Comparison of ENCODE assay signal across 34 mouse cellular contexts in the genomic region with DNA sequence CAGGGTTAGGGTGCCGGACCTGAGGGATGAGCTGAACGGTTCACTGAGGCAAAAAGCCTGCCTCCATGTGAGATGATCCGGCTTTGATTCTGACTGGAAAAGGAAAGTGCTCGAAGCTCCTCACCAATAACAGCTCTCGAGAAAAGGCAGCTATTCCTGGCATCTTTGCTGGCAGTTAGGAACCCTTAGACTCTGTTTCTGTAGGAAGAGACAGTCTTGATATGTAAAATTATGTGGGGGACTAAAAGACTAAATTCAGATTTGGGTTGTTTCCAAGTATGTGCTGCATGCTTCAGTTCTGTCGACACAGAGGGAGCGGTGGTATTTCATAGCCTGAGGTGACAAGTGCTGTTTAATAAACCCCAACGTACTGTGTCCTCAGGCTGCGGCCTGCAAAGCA. TPM values are rescaled to one million over a fixed set of nuclear protein-coding genes. Genes with fewer than 3 reads are reported as not detected.
DNase-seq lines count a peak whose midpoint lies in the region; ATAC-seq and TF ChIP-seq lines count a peak whose summit lies in the region.
"Had no signal": no experiment of that assay in that cellular context is flagged by ENCODE, and none has a peak within 500 bp of the region (broad histone marks: within the 10 kb centered on the region; RNA-seq: fewer than 3 reads in every experiment).

No protein-coding gene starts in this region.

- intact Hi-C loops in heart, postnatal 36 days (cut with DNase I): no loop called here
- intact Hi-C loops in left cerebral cortex, postnatal 4 days (cut with DNase I): no loop called here

- peak; percentile 31 for DNase-seq in forebrain, postnatal 0 days
- DNase-seq in forebrain, embryonic 14.5 days (ENCODE audit: low spot score): no peak
- no peak for DNase-seq in heart, postnatal 36 days
- peak; percentile 31 for DNase-seq in left cerebral cortex, adult 11 months (ENCODE audit: low spot score)
- no peak for DNase-seq in left cerebral cortex, postnatal 4 days
- no peak for DNase-seq in Patski (ENCODE audit: low read depth, low spot score)
- DNase-seq: adrenal gland, adult 8-10 months; cerebellum, adult 9-10 months; cerebellum, postnatal 36 days; gastrocnemius, adult 2 months; gastrocnemius, postnatal 36 days; heart, adult 2 months; heart, postnatal 10 days; kidney, adult 8-10 months; layer of hippocampus, adult 9-11 months; liver, postnatal 0 days; lung, postnatal 4 days; retina, postnatal 1 day; spleen, adult 18-20 months; thymus, adult 18-20 months; thymus, postnatal 25 days had no signal

- peak; percentile 45 for ATAC-seq in forebrain, postnatal 0 days
- ATAC-seq in forebrain, embryonic 14.5 days: no peak
- ATAC-seq in heart, embryonic 15.5 days (replicated peaks; ENCODE audit: insufficient number of reproducible peaks, insufficient read depth, low FRiP score, low read depth): no peak
- ATAC-seq in Patski: peak; percentile 55
- ATAC-seq in midbrain, embryonic 15.5 days (replicated peaks): no peak
- ATAC-seq: forebrain, embryonic 16.5 days; hindbrain, postnatal 0 days; intestine, embryonic 15.5 days; liver, embryonic 12.5 days; liver, postnatal 0 days; midbrain, embryonic 13.5 days had no signal

- POLR2A ChIA-PET in Patski (lab: Charles Lee): no interaction called here

- H3K27me3 ChIP-seq in forebrain, postnatal 0 days (ENCODE audit: insufficient read depth, low read length): no peaks in the 10 kb centered on the region
- H3K27me3 ChIP-seq in forebrain, embryonic 14.5 days (replicated peaks; ENCODE audit: control insufficient read depth, insufficient read depth, low read length): no peaks in the 10 kb centered on the region
- no peaks in the 10 kb centered on the region for H3K27me3 ChIP-seq in heart, embryonic 15.5 days
- H3K27me3 ChIP-seq in Patski: no peaks in the 10 kb centered on the region
- no peaks in the 10 kb centered on the region for H3K27me3 ChIP-seq in midbrain, embryonic 15.5 days (replicated peaks)
- H3K27me3 ChIP-seq: CH12.LX; embryonic facial prominence, embryonic 13.5 days; hindbrain, embryonic 12.5 days; intestine, embryonic 15.5 days; liver, embryonic 12.5 days; megakaryocyte, embryonic 14.5 days; midbrain, embryonic 13.5 days had no signal

- no peak for TF ChIP-seq CTCF in forebrain, postnatal 0 days (IDR thresholded peaks at IDR 0.05; ENCODE audit: low read depth)
- no peak for TF ChIP-seq CTCF in Patski (IDR thresholded peaks at IDR 0.05)

- no peak overlapping the region for H3K4me2 ChIP-seq in forebrain, postnatal 0 days (ENCODE audit: low read depth)
- H3K4me2 ChIP-seq in forebrain, embryonic 14.5 days (ENCODE audit: low read length): no peak overlapping the region
- no peak overlapping the region for H3K4me2 ChIP-seq in heart, embryonic 15.5 days
- no peak overlapping the region for H3K4me2 ChIP-seq in midbrain, embryonic 15.5 days
- H3K4me2 ChIP-seq: embryonic facial prominence, embryonic 13.5 days; hindbrain, embryonic 12.5 days; intestine, embryonic 15.5 days; liver, embryonic 12.5 days; midbrain, embryonic 13.5 days had no signal

- peaks cover 47% of the 10 kb centered on the region for H3K36me3 ChIP-seq in forebrain, postnatal 0 days (ENCODE audit: insufficient read depth)
- H3K36me3 ChIP-seq in forebrain, embryonic 14.5 days (ENCODE audit: control insufficient read depth, insufficient read depth, low read length): peaks cover 69% of the 10 kb centered on the region
- H3K36me3 ChIP-seq in heart, embryonic 15.5 days: 0 out of 2 replicates have a peak, but pooled peaks cover 3% of the 10 kb centered on the region
- 0 out of 2 replicates have a peak, but pooled peaks cover 13% of the 10 kb centered on the region for H3K36me3 ChIP-seq in midbrain, embryonic 15.5 days (replicated peaks)
- H3K36me3 ChIP-seq: intestine, embryonic 15.5 days had no signal

- 70% methylated on average over 9 of the region's 9 CpGs for WGBS in forebrain, postnatal 0 days
- WGBS in forebrain, embryonic 14.5 days: 87% methylated on average over 9 of the region's 9 CpGs
- WGBS in heart, embryonic 15.5 days: 49% methylated on average over 9 of the region's 9 CpGs
- 81% methylated on average over 9 of the region's 9 CpGs for WGBS in midbrain, embryonic 15.5 days

- in situ Hi-C loops in Patski (cut with MboI; ENCODE audit: low pct_unique_long_range_greater_than_20kb): no loop called here

- CTCF ChIA-PET in Patski (lab: Charles Lee): interaction anchor here (1.0 to 2.0 kb wide), 3 partner anchors 8 to 17 kb away, joined by 3 to 7 read pairs (median 4); no protein-coding TSS in a partner anchor

- H3K4me1 ChIP-seq in forebrain, postnatal 0 days (ENCODE audit: insufficient read depth): no peaks in the 10 kb centered on the region
- no peaks in the 10 kb centered on the region for H3K4me1 ChIP-seq in forebrain, embryonic 14.5 days (ENCODE audit: control insufficient read depth, insufficient read depth, low read length)
- H3K4me1 ChIP-seq in heart, embryonic 15.5 days (replicated peaks): 0 out of 2 replicates have a peak, but pooled peaks cover 4% of the 10 kb centered on the region
- no peaks in the 10 kb centered on the region for H3K4me1 ChIP-seq in midbrain, embryonic 15.5 days
- H3K4me1 ChIP-seq: forebrain, embryonic 10.5 days; hindbrain, embryonic 12.5 days; intestine, embryonic 15.5 days; liver, embryonic 12.5 days; megakaryocyte, embryonic 14.5 days; midbrain, embryonic 13.5 days had no signal

- no peaks in the 10 kb centered on the region for H3K9me3 ChIP-seq in forebrain, postnatal 0 days (ENCODE audit: low read length)
- H3K9me3 ChIP-seq in forebrain, embryonic 14.5 days (replicated peaks; ENCODE audit: control insufficient read depth, low read length): no peaks in the 10 kb centered on the region
- no peaks in the 10 kb centered on the region for H3K9me3 ChIP-seq in heart, embryonic 15.5 days (replicated peaks)
- H3K9me3 ChIP-seq in midbrain, embryonic 15.5 days: no peaks in the 10 kb centered on the region
- H3K9me3 ChIP-seq: embryonic facial prominence, embryonic 13.5 days; forebrain, embryonic 10.5 days; hindbrain, embryonic 12.5 days; intestine, embryonic 15.5 days; liver, embryonic 12.5 days; megakaryocyte, embryonic 14.5 days; midbrain, embryonic 13.5 days had no signal

- no peak overlapping the region for H3K4me3 ChIP-seq in forebrain, postnatal 0 days (ENCODE audit: low read depth, low read length)
- H3K4me3 ChIP-seq in forebrain, embryonic 14.5 days (ENCODE audit: low read depth, low read length): no peak overlapping the region
- H3K4me3 ChIP-seq in heart, embryonic 15.5 days: no peak overlapping the region
- H3K4me3 ChIP-seq in midbrain, embryonic 15.5 days: no peak overlapping the region
- H3K4me3 ChIP-seq: embryonic facial prominence, embryonic 13.5 days; forebrain, embryonic 10.5 days; gastrocnemius, adult 2 months; heart, adult 2 months; hindbrain, embryonic 12.5 days; intestine, embryonic 15.5 days; liver, embryonic 12.5 days; megakaryocyte, embryonic 14.5 days; midbrain, embryonic 13.5 days had no signal

- H3K9ac ChIP-seq in forebrain, postnatal 0 days: no peak overlapping the region
- no peak overlapping the region for H3K9ac ChIP-seq in forebrain, embryonic 14.5 days (ENCODE audit: low read length)
- no peak overlapping the region for H3K9ac ChIP-seq in heart, embryonic 15.5 days
- no peak overlapping the region for H3K9ac ChIP-seq in midbrain, embryonic 15.5 days
- H3K9ac ChIP-seq: embryonic facial prominence, embryonic 13.5 days; hindbrain, embryonic 12.5 days; intestine, embryonic 15.5 days; liver, embryonic 12.5 days; liver, postnatal 0 days; midbrain, embryonic 13.5 days had no signal

- peak overlapping the region; percentile 15; the same call in 1 of the 2 replicates for H3K27ac ChIP-seq in forebrain, postnatal 0 days (ENCODE audit: low read depth, low read length)
- no peak overlapping the region for H3K27ac ChIP-seq in forebrain, embryonic 14.5 days (ENCODE audit: low read depth, low read length)
- H3K27ac ChIP-seq in heart, embryonic 15.5 days: peak overlapping the region; percentile 50
- no peak overlapping the region for H3K27ac ChIP-seq in midbrain, embryonic 15.5 days
- H3K27ac ChIP-seq: embryonic facial prominence, embryonic 13.5 days; forebrain, embryonic 10.5 days; gastrocnemius, adult 2 months; heart, adult 2 months; hindbrain, embryonic 12.5 days; hindbrain, postnatal 0 days; intestine, embryonic 15.5 days; kidney, postnatal 0 days; liver, embryonic 12.5 days; midbrain, embryonic 13.5 days had no signal

RNA-seq across cellular contexts. Expression of a gene that starts 52.1 kb away (rescaled TPM):
- 27.4 and 28.2 TPM in 2 replicates for total RNA-seq in forebrain, postnatal 0 days (2014; rRNA removed)
- polyA plus RNA-seq in forebrain, postnatal 0 days (2015; fragmentation: Nextera tagmentation; extraction: Ambion mirVana): 33.7 and 42.4 TPM in 2 replicates
- polyA plus RNA-seq in forebrain, embryonic 14.5 days (2014; fragmentation: Nextera tagmentation; extraction: Ambion mirVana): 52.8 and 55.4 TPM in 2 replicates
- polyA plus RNA-seq in heart, embryonic 15.5 days (2015; fragmentation: Nextera tagmentation; extraction: Ambion mirVana): 15.1 and 15.3 TPM in 2 replicates
- 10 to 100 TPM; 14.7 to 18.2 TPM for total RNA-seq in heart, postnatal 36 days (2021)
- total RNA-seq in left cerebral cortex, postnatal 4 days (2021): 10 to 100 TPM; 68.2 to 72.1 TPM
- polyA plus RNA-seq in Patski (2021): 40.2 TPM
- 46.7 and 52.2 TPM in 2 replicates for polyA plus RNA-seq in midbrain, embryonic 15.5 days (2015; fragmentation: Nextera tagmentation; extraction: Ambion mirVana)

Comparison
In these comparisons a context has a peak if more than half of its experiments do, and no peak if none do; other contexts are left out.
1. ATAC-seq: peak in forebrain, postnatal 0 days (single experiment) and Patski (single experiment); none in forebrain, embryonic 14.5 days (single experiment), heart, embryonic 15.5 days (single experiment) and midbrain, embryonic 15.5 days (single experiment).
2. DNase-seq: peak in forebrain, postnatal 0 days (single experiment) and left cerebral cortex, adult 11 months (single experiment); none in forebrain, embryonic 14.5 days (single experiment), heart, postnatal 36 days (0 of 2), left cerebral cortex, postnatal 4 days (single experiment) and Patski (single experiment).
3. H3K27ac ChIP-seq: peak in forebrain, postnatal 0 days (single experiment) and heart, embryonic 15.5 days (single experiment); none in forebrain, embryonic 14.5 days (single experiment) and midbrain, embryonic 15.5 days (single experiment).